ENCODE assay signal across 1 mouse cellular context in the genomic region with DNA sequence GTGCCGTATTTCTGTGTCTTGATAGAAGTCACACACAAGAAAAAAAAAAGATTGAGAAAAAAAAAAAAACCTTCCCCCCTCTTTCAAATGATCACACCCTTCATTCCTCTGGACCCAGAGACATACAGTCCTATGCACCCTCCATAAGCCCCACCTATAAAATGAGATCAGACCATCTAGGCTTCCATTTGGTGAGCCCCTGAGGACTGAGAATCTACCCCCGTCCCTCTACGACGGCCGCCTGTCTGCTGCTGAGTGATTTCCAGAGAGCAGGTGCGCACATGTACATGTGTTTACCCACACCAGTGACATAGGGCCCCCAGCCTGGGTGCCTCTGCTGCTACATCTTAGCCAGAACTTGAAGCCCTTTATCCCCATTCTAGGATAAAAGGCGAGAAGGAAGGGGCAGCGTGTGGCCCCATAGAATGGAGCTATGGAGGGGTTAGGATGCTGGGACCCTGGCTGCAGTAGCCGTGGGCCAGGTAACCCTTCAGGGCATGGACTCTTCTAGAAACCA.
A peak's percentile ranks its signal among the peaks of the same experiment; 100 is the strongest.
TF ChIP-seq lines count a peak whose summit lies in the region.

No protein-coding gene starts in this region.

TF ChIP-seq in CH12.LX, 34 proteins besides CTCF, POLR2A, EP300 and RAD21 (continued from another document):
- TF ChIP-seq RCOR1 (conservative IDR thresholded peaks at IDR 0.05; ENCODE audit: low read depth, low read length): no peak
- 0 out of 2 replicates have a peak, but pooled peaks have one; percentile 9 for TF ChIP-seq JUND (conservative IDR thresholded peaks at IDR 0.05; ENCODE audit: low read depth, low read length)
- no peak for TF ChIP-seq JUN (IDR thresholded peaks at IDR 0.05; ENCODE audit: insufficient read depth, low read depth, low read length)
- TF ChIP-seq UBTF (IDR thresholded peaks at IDR 0.05; ENCODE audit: low read depth, low read length): no peak
- TF ChIP-seq ELF1 (IDR thresholded peaks at IDR 0.05; ENCODE audit: low read depth, low read length): no peak; the same call in 1 of the 2 replicates
